In genomic region chr3:104219531-104220294, GRCm38 (mm10) we compare ENCODE assay signal across 8 mouse cellular contexts. TPM values are rescaled to one million over a fixed set of nuclear protein-coding genes. Genes with fewer than 3 reads are reported as not detected.
A peak's percentile ranks its signal among the peaks of the same experiment; 100 is the strongest.
DNase-seq lines count a peak whose midpoint lies in the region; ATAC-seq and TF ChIP-seq lines count a peak whose summit lies in the region.

No protein-coding gene starts in this region.

- WGBS in forebrain, embryonic 11.5 days = under 1% methylated on average over 97 of the region's 107 CpGs
- under 1% methylated on average over 93 of the region's 107 CpGs for WGBS in heart, embryonic 16.5 days
- WGBS in liver, embryonic 14.5 days (ENCODE audit: insufficient replicate concordance) = under 1% methylated on average over 93 of the region's 107 CpGs
- under 1% methylated on average over 104 of the region's 107 CpGs for WGBS in neural tube, embryonic 13.5 days

- peak overlapping the region; percentile 94 for H3K27ac ChIP-seq in forebrain, embryonic 11.5 days (ENCODE audit: low read depth, low read length)
- peak overlapping the region; percentile 98 for H3K27ac ChIP-seq in heart, embryonic 16.5 days (ENCODE audit: low read length)
- no peak overlapping the region for H3K27ac ChIP-seq in liver, embryonic 14.5 days
- peak overlapping the region; percentile 97 for H3K27ac ChIP-seq in neural tube, embryonic 13.5 days (replicated peaks)

- peak overlapping the region; percentile 95 for H3K4me2 ChIP-seq in forebrain, embryonic 11.5 days (ENCODE audit: low read depth, low read length, severe bottlenecking)
- peak overlapping the region; percentile 72 for H3K4me2 ChIP-seq in heart, embryonic 16.5 days (ENCODE audit: low read depth, low read length)
- H3K4me2 ChIP-seq in liver, embryonic 14.5 days (ENCODE audit: low read depth) = peak overlapping the region; percentile 95
- peak overlapping the region; percentile 70 for H3K4me2 ChIP-seq in neural tube, embryonic 13.5 days

- 0 out of 2 replicates have a peak, but pooled peaks cover 5% of the 10 kb centered on the region for H3K4me1 ChIP-seq in forebrain, embryonic 11.5 days (replicated peaks; ENCODE audit: control insufficient read depth, insufficient read depth, low read length)
- peaks cover 12% of the 10 kb centered on the region for H3K4me1 ChIP-seq in heart, embryonic 16.5 days (ENCODE audit: control insufficient read depth, insufficient read depth, low read length)
- H3K4me1 ChIP-seq in liver, embryonic 14.5 days (replicated peaks; ENCODE audit: control insufficient read depth in 2 of 2, insufficient read depth in 2 of 2, low read length in 1 of 2) = peaks cover 10 to 15% of the 10 kb centered on the region in 2 experiments
- H3K4me1 ChIP-seq in neural tube, embryonic 13.5 days (replicated peaks) = peaks cover 21% of the 10 kb centered on the region

- H3K4me3 ChIP-seq in forebrain, embryonic 11.5 days (ENCODE audit: low read depth, low read length) = peak overlapping the region; percentile 83
- H3K4me3 ChIP-seq in heart, embryonic 16.5 days (ENCODE audit: low read length) = peak overlapping the region; percentile 97
- peak overlapping the region; percentile 77 to 81 for H3K4me3 ChIP-seq in liver, embryonic 14.5 days (ENCODE audit: insufficient read depth in 1 of 2, low read depth in 2 of 2, low read length in 2 of 2)
- H3K4me3 ChIP-seq in neural tube, embryonic 13.5 days = peak overlapping the region; percentile 83

- DNase-seq in 3T3-L1 (ENCODE audit: low read depth, low spot score) = peak; percentile 35
- DNase-seq in adrenal gland, postnatal 25 days = peak; percentile 65
- DNase-seq in forebrain, embryonic 11.5 days (ENCODE audit: low spot score) = peak; percentile 79
- peak; percentile 70 for DNase-seq in kidney, postnatal 14 days
- peak in 1 of 3 experiments; percentile 9 for DNase-seq in liver, embryonic 14.5 days (ENCODE audit: low read depth in 3 of 3, low spot score in 3 of 3)
- DNase-seq in testis, postnatal 14 days (ENCODE audit: low spot score) = peak; percentile 75

- TF ChIP-seq EP300 in liver, embryonic 14.5 days (IDR thresholded peaks at IDR 0.05; ENCODE audit: low read depth) = no peak

- peak overlapping the region; percentile 87 for H3K9ac ChIP-seq in forebrain, embryonic 11.5 days (ENCODE audit: low read length)
- peak overlapping the region; percentile 98 for H3K9ac ChIP-seq in heart, embryonic 16.5 days (ENCODE audit: low read length)
- peak overlapping the region; percentile 75 for H3K9ac ChIP-seq in liver, embryonic 14.5 days (replicated peaks)
- H3K9ac ChIP-seq in neural tube, embryonic 13.5 days = peak overlapping the region; percentile 90

- H3K36me3 ChIP-seq in forebrain, embryonic 11.5 days (ENCODE audit: control insufficient read depth, insufficient read depth, low read length) = no peaks in the 10 kb centered on the region
- no peaks in the 10 kb centered on the region for H3K36me3 ChIP-seq in heart, embryonic 16.5 days (ENCODE audit: control insufficient read depth, insufficient read depth)
- H3K36me3 ChIP-seq in liver, embryonic 14.5 days (replicated peaks; ENCODE audit: control insufficient read depth, insufficient read depth, low read depth) = no peaks in the 10 kb centered on the region
- H3K36me3 ChIP-seq in neural tube, embryonic 13.5 days = no peaks in the 10 kb centered on the region

- no peaks in the 10 kb centered on the region for H3K27me3 ChIP-seq in forebrain, embryonic 11.5 days (ENCODE audit: control insufficient read depth, insufficient read depth, low read length)
- H3K27me3 ChIP-seq in heart, embryonic 16.5 days (ENCODE audit: control insufficient read depth, insufficient read depth, low read length) = no peaks in the 10 kb centered on the region
- H3K27me3 ChIP-seq in liver, embryonic 14.5 days (ENCODE audit: control insufficient read depth, insufficient read depth, low read length) = peaks cover 18% of the 10 kb centered on the region
- H3K27me3 ChIP-seq in neural tube, embryonic 13.5 days = no peaks in the 10 kb centered on the region

- TF ChIP-seq CTCF in liver, embryonic 14.5 days (IDR thresholded peaks at IDR 0.05; ENCODE audit: low read depth) = no peak

- 0 out of 2 replicates have a peak, but pooled peaks have one; percentile 3 for ATAC-seq in forebrain, embryonic 11.5 days (replicated peaks; ENCODE audit: low FRiP score)
- peak; percentile 20 for ATAC-seq in heart, embryonic 16.5 days (replicated peaks; ENCODE audit: extremely low read depth, insufficient read depth, low FRiP score)
- peak; percentile 4; the same call in 1 of the 2 replicates for ATAC-seq in liver, embryonic 14.5 days (ENCODE audit: insufficient read depth)
- peak; percentile 68 for ATAC-seq in neural tube, embryonic 13.5 days (ENCODE audit: low read depth)

- no peaks in the 10 kb centered on the region for H3K9me3 ChIP-seq in forebrain, embryonic 11.5 days (ENCODE audit: control insufficient read depth, low read length)
- no peaks in the 10 kb centered on the region for H3K9me3 ChIP-seq in heart, embryonic 16.5 days (replicated peaks; ENCODE audit: control insufficient read depth, low read length)
- no peaks in the 10 kb centered on the region for H3K9me3 ChIP-seq in liver, embryonic 14.5 days (ENCODE audit: control insufficient read depth, low read length)
- no peaks in the 10 kb centered on the region for H3K9me3 ChIP-seq in neural tube, embryonic 13.5 days

RNA-seq across cellular contexts. Expression of gene Magi3, which starts 0.5 kb away (rescaled TPM):
- total RNA-seq in adrenal gland, postnatal 25 days (2021) = 21.2 and 22.3 TPM in 2 replicates
- polyA plus RNA-seq in forebrain, embryonic 11.5 days (2014; fragmentation: Nextera tagmentation; extraction: Ambion mirVana) = 5.0 and 5.5 TPM in 2 replicates
- polyA plus RNA-seq in heart, embryonic 16.5 days (2015; fragmentation: Nextera tagmentation; extraction: Ambion mirVana) = 9.0 and 10.4 TPM in 2 replicates
- 1.5 and 2.1 TPM in 2 replicates for polyA plus RNA-seq in liver, embryonic 14.5 days (2012; rRNA removed)
- 1.3 and 1.4 TPM in 2 replicates for polyA plus RNA-seq in liver, embryonic 14.5 days (2014; fragmentation: Nextera tagmentation; extraction: Ambion mirVana)
- polyA plus RNA-seq in neural tube, embryonic 13.5 days (2015; fragmentation: Nextera tagmentation; extraction: Ambion mirVana) = 6.8 and 8.6 TPM in 2 replicates

Comparison
In these comparisons a context has a peak if more than half of its experiments do, and no peak if none do; other contexts are left out.
1. ATAC-seq: peak in every context shown above with its lines; median percentile 68 in neural tube, embryonic 13.5 days; 20 in heart, embryonic 16.5 days; 4 in liver, embryonic 14.5 days; 3 in forebrain, embryonic 11.5 days.